ENCODE assay signal across 12 mouse cellular contexts in the genomic region with DNA sequence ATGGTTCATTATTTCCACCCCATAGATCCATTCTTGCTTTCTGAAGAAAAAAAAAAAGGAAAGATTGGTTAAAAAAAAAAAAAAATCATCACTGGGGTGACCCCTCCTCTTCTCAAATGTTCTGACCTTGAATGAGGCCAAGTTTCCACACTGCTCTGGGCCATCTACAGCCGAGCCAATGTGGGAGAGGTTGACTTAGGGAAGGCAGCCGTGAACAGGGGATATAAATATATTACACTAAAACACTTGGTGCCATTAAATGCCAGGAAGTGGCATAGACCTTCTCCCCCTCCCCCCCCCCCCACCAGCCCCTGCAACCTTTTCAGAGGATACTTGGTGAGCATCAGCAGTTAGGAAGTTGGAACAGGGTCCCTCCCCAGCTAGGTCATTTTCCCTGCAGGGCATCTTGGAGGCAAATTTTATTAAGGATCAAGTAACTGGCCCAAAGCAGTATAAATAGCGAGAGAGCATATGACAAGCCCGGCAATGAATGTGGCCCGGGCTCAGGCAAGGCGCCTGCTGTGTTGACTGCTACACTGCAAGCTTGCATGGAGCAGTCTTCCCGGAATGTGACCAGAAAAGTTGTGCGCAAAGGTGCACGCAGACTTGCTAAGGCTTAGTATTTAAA.
A peak's percentile ranks its signal among the peaks of the same experiment; 100 is the strongest.
DNase-seq lines count a peak whose midpoint lies in the region; ATAC-seq and TF ChIP-seq lines count a peak whose summit lies in the region.
"Had no signal": no experiment of that assay in that cellular context is flagged by ENCODE, and none has a peak within 500 bp of the region (broad histone marks: within the 10 kb centered on the region; RNA-seq: fewer than 3 reads in every experiment).

No protein-coding gene starts in this region.

- ATAC-seq in heart, embryonic 15.5 days (replicated peaks; ENCODE audit: insufficient number of reproducible peaks, insufficient read depth, low FRiP score, low read depth), result no peak; the same call in 1 of the 2 replicates
- ATAC-seq in kidney, embryonic 16.5 days (ENCODE audit: low FRiP score, low TSS enrichment), result peak; percentile 72; the same call in 1 of the 2 replicates
- ATAC-seq in neural tube, embryonic 15.5 days (ENCODE audit: low FRiP score), result no peak
- no peak for ATAC-seq in megakaryocyte-erythroid progenitor cell, adult 5-6 weeks (replicated peaks; ENCODE audit: low FRiP score, low TSS enrichment, poor library complexity, severe bottlenecking)
- no peak for ATAC-seq in forebrain, embryonic 13.5 days

- no peak for TF ChIP-seq CTCF in bone marrow, adult 2 months (IDR thresholded peaks at IDR 0.05; ENCODE audit: control insufficient read depth, insufficient read depth, low read length)

- H3K9ac ChIP-seq in heart, embryonic 15.5 days, result no peak overlapping the region
- no peak overlapping the region for H3K9ac ChIP-seq in kidney, embryonic 16.5 days (replicated peaks; ENCODE audit: low read length)
- no peak overlapping the region for H3K9ac ChIP-seq in neural tube, embryonic 15.5 days (replicated peaks)
- no peak overlapping the region for H3K9ac ChIP-seq in forebrain, embryonic 13.5 days
- H3K9ac ChIP-seq: liver, embryonic 13.5 days; neural tube, embryonic 13.5 days had no signal

- peak; percentile 40 to 73 for DNase-seq in gastrocnemius, adult 8-10 months (ENCODE audit: low spot score in 2 of 2)
- DNase-seq in thymus, postnatal 36 days, result no peak
- DNase-seq: liver, embryonic 13.5 days; thymus, postnatal 25 days had no signal

- no peak for TF ChIP-seq POLR2A in bone marrow, adult 2 months (IDR thresholded peaks at IDR 0.05; ENCODE audit: borderline replicate concordance, control insufficient read depth, low read depth, low read length)

- H3K4me3 ChIP-seq in bone marrow, adult 2 months (replicated peaks; ENCODE audit: control insufficient read depth, low read depth, low read length), result no peak overlapping the region
- H3K4me3 ChIP-seq in heart, embryonic 15.5 days, result no peak overlapping the region
- H3K4me3 ChIP-seq in kidney, embryonic 16.5 days (ENCODE audit: low read length), result no peak overlapping the region
- H3K4me3 ChIP-seq in neural tube, embryonic 15.5 days (replicated peaks), result no peak overlapping the region
- H3K4me3 ChIP-seq in forebrain, embryonic 13.5 days, result no peak overlapping the region
- H3K4me3 ChIP-seq: liver, embryonic 13.5 days; megakaryocyte, embryonic 14.5 days; neural tube, embryonic 13.5 days had no signal

- H3K27ac ChIP-seq in bone marrow, adult 2 months (ENCODE audit: control insufficient read depth, insufficient read depth, low read depth, low read length, poor library complexity), result peak overlapping the region; percentile 19; the same call in 1 of the 2 replicates
- H3K27ac ChIP-seq in heart, embryonic 15.5 days, result peak overlapping the region; percentile 69
- H3K27ac ChIP-seq in kidney, embryonic 16.5 days (ENCODE audit: low read length), result peak overlapping the region; percentile 8; the same call in 1 of the 2 replicates
- H3K27ac ChIP-seq in neural tube, embryonic 15.5 days (replicated peaks), result no peak overlapping the region
- H3K27ac ChIP-seq in forebrain, embryonic 13.5 days, result no peak overlapping the region
- H3K27ac ChIP-seq: liver, embryonic 13.5 days; neural tube, embryonic 13.5 days had no signal

- H3K27me3 ChIP-seq in heart, embryonic 15.5 days, result no peaks in the 10 kb centered on the region
- H3K27me3 ChIP-seq in kidney, embryonic 16.5 days (ENCODE audit: insufficient read depth, low read length), result no peaks in the 10 kb centered on the region
- no peaks in the 10 kb centered on the region for H3K27me3 ChIP-seq in neural tube, embryonic 15.5 days (replicated peaks)
- H3K27me3 ChIP-seq in forebrain, embryonic 13.5 days, result no peaks in the 10 kb centered on the region
- H3K27me3 ChIP-seq: liver, embryonic 13.5 days; neural tube, embryonic 13.5 days had no signal

- no peaks in the 10 kb centered on the region for H3K9me3 ChIP-seq in heart, embryonic 15.5 days (replicated peaks)
- H3K9me3 ChIP-seq in kidney, embryonic 16.5 days (ENCODE audit: low read length), result no peaks in the 10 kb centered on the region
- no peaks in the 10 kb centered on the region for H3K9me3 ChIP-seq in neural tube, embryonic 15.5 days (replicated peaks)
- no peaks in the 10 kb centered on the region for H3K9me3 ChIP-seq in forebrain, embryonic 13.5 days (replicated peaks)
- H3K9me3 ChIP-seq: liver, embryonic 13.5 days; neural tube, embryonic 13.5 days had no signal

- no peaks in the 10 kb centered on the region for H3K36me3 ChIP-seq in heart, embryonic 15.5 days
- H3K36me3 ChIP-seq in kidney, embryonic 16.5 days (ENCODE audit: insufficient read depth, low read length), result no peaks in the 10 kb centered on the region
- H3K36me3 ChIP-seq in neural tube, embryonic 15.5 days, result no peaks in the 10 kb centered on the region
- no peaks in the 10 kb centered on the region for H3K36me3 ChIP-seq in forebrain, embryonic 13.5 days (ENCODE audit: poor library complexity, severe bottlenecking)
- H3K36me3 ChIP-seq: liver, embryonic 13.5 days; neural tube, embryonic 13.5 days had no signal

- H3K4me2 ChIP-seq in heart, embryonic 15.5 days, result peak overlapping the region; percentile 31
- no peak overlapping the region for H3K4me2 ChIP-seq in kidney, embryonic 16.5 days (replicated peaks; ENCODE audit: low read depth, low read length)
- no peak overlapping the region for H3K4me2 ChIP-seq in neural tube, embryonic 15.5 days
- no peak overlapping the region for H3K4me2 ChIP-seq in forebrain, embryonic 13.5 days
- H3K4me2 ChIP-seq: liver, embryonic 13.5 days; neural tube, embryonic 13.5 days had no signal

- WGBS in bone marrow, adult 2 months, result 78% methylated on average over 9 of the region's 9 CpGs
- WGBS in heart, embryonic 15.5 days, result 40% methylated on average over 9 of the region's 9 CpGs
- 44% methylated on average over 9 of the region's 9 CpGs for WGBS in kidney, embryonic 16.5 days
- WGBS in neural tube, embryonic 15.5 days, result 78% methylated on average over 9 of the region's 9 CpGs
- WGBS in forebrain, embryonic 13.5 days, result 77% methylated on average over 9 of the region's 9 CpGs

- peaks cover 3% of the 10 kb centered on the region; the same call in 1 of the 2 replicates for H3K4me1 ChIP-seq in bone marrow, adult 2 months (ENCODE audit: control insufficient read depth, insufficient read depth, low read length)
- H3K4me1 ChIP-seq in heart, embryonic 15.5 days (replicated peaks), result peaks cover 22% of the 10 kb centered on the region
- peaks cover 16% of the 10 kb centered on the region for H3K4me1 ChIP-seq in kidney, embryonic 16.5 days (ENCODE audit: insufficient read depth, low read length)
- H3K4me1 ChIP-seq in neural tube, embryonic 15.5 days, result no peaks in the 10 kb centered on the region
- no peaks in the 10 kb centered on the region for H3K4me1 ChIP-seq in forebrain, embryonic 13.5 days
- H3K4me1 ChIP-seq: megakaryocyte, embryonic 14.5 days; neural tube, embryonic 13.5 days had no signal

Comparison
In these comparisons a context has a peak if more than half of its experiments do, and no peak if none do; other contexts are left out.
1. H3K27ac ChIP-seq: peak in bone marrow, adult 2 months (single experiment), heart, embryonic 15.5 days (single experiment) and kidney, embryonic 16.5 days (single experiment); none in neural tube, embryonic 15.5 days (single experiment) and forebrain, embryonic 13.5 days (single experiment).
2. DNase-seq: peak in gastrocnemius, adult 8-10 months (2 of 2); none in thymus, postnatal 36 days (0 of 2).